23 mouse cellular contexts compared by ENCODE assay signal in genomic region chr9:22665155-22665554, GRCm38 (mm10).
DNase-seq lines count a peak whose midpoint lies in the region; TF ChIP-seq lines count a peak whose summit lies in the region.
"Had no signal": no experiment of that assay in that cellular context is flagged by ENCODE, and none has a peak within 500 bp of the region (broad histone marks: within the 10 kb centered on the region; RNA-seq: fewer than 3 reads in every experiment).

No protein-coding gene starts in this region.

- no peak for TF ChIP-seq CTCF in MEL (IDR thresholded peaks at IDR 0.05 in 2 of 3, conservative IDR thresholded peaks at IDR 0.05 in 1 of 3; ENCODE audit: control insufficient read depth in 1 of 3, insufficient read depth in 1 of 3, low read depth in 2 of 3, low read length in 3 of 3, poor library complexity in 1 of 3, severe bottlenecking in 1 of 3)
- TF ChIP-seq CTCF in lung, adult 2 months (IDR thresholded peaks at IDR 0.05; ENCODE audit: insufficient read depth, low read length) = no peak

- peak; percentile 59 for DNase-seq in 3134 (ENCODE audit: extremely low read depth, insufficient read length, low spot score)
- DNase-seq in 3T3-L1 (ENCODE audit: low read depth, low spot score) = peak; percentile 75
- DNase-seq in MEL (ENCODE audit: low read depth, low spot score) = peak; percentile 44
- peak; percentile 21 for DNase-seq in ZHBTc4 (ENCODE audit: low read depth, low spot score)
- DNase-seq in kidney, adult 9 months = no peak
- DNase-seq in lung, adult 2 months = no peak
- DNase-seq in kidney, postnatal 4 days = no peak
- DNase-seq: adrenal gland, adult 2 months; adrenal gland, postnatal 14 days; cerebellum, adult 11 months; cerebellum, adult 8-10 months; cerebellum, postnatal 10 days; gastrocnemius, postnatal 10 days; gastrocnemius, postnatal 36 days; heart, postnatal 10 days; heart, postnatal 36 days; kidney, adult 2 months had no signal

- 74% methylated on average over 8 of the region's 8 CpGs for WGBS in lung, adult 2 months

- no peaks in the 10 kb centered on the region for H3K27me3 ChIP-seq in MEL (ENCODE audit: control insufficient read depth in 1 of 2, insufficient read depth in 2 of 2, low read length in 2 of 2)
- H3K27me3 ChIP-seq: forebrain, embryonic 13.5 days; heart, embryonic 15.5 days had no signal

- H3K4me1 ChIP-seq in MEL (ENCODE audit: control insufficient read depth in 1 of 2, insufficient read depth in 2 of 2, low read length in 2 of 2) = no peaks in the 10 kb centered on the region
- H3K4me1 ChIP-seq in lung, adult 2 months (ENCODE audit: control insufficient read depth, insufficient read depth, low read length) = no peaks in the 10 kb centered on the region
- H3K4me1 ChIP-seq: forebrain, embryonic 10.5 days; forebrain, embryonic 13.5 days; heart, embryonic 15.5 days; hindbrain, embryonic 10.5 days had no signal

- no peaks in the 10 kb centered on the region for H3K9me3 ChIP-seq in MEL (replicated peaks; ENCODE audit: insufficient read depth, low read length)
- H3K9me3 ChIP-seq: forebrain, embryonic 10.5 days; forebrain, embryonic 13.5 days; heart, embryonic 15.5 days; hindbrain, embryonic 10.5 days had no signal

- no peak overlapping the region for H3K9ac ChIP-seq in MEL (ENCODE audit: control insufficient read depth, low read depth, low read length, poor library complexity, severe bottlenecking)
- H3K9ac ChIP-seq: forebrain, embryonic 13.5 days; heart, embryonic 15.5 days; hindbrain, embryonic 14.5 days had no signal

- H3K27ac ChIP-seq in MEL (ENCODE audit: control insufficient read depth, low read depth, low read length) = no peak overlapping the region
- H3K27ac ChIP-seq: forebrain, embryonic 10.5 days; forebrain, embryonic 13.5 days; heart, embryonic 15.5 days; hindbrain, embryonic 10.5 days; hindbrain, embryonic 14.5 days; hindbrain, postnatal 0 days had no signal

- H3K36me3 ChIP-seq in MEL (ENCODE audit: control insufficient read depth in 1 of 2, insufficient read depth in 2 of 2, low read length in 2 of 2) = no peaks in the 10 kb centered on the region
- H3K36me3 ChIP-seq: forebrain, embryonic 10.5 days; heart, embryonic 15.5 days; hindbrain, embryonic 10.5 days had no signal

- no peak for TF ChIP-seq RAD21 in MEL (IDR thresholded peaks at IDR 0.05; ENCODE audit: low read depth, low read length)

- TF ChIP-seq POLR2A in MEL (IDR thresholded peaks at IDR 0.05; ENCODE audit: control insufficient read depth in 1 of 2, insufficient read depth in 1 of 2, low read depth in 1 of 2, low read length in 2 of 2, poor library complexity in 1 of 2) = no peak
- TF ChIP-seq POLR2A in lung, adult 2 months (IDR thresholded peaks at IDR 0.05; ENCODE audit: borderline replicate concordance, extremely low read depth, low read depth, low read length) = no peak

- no peak overlapping the region for H3K4me3 ChIP-seq in MEL (ENCODE audit: control insufficient read depth in 1 of 2, insufficient read depth in 1 of 2, low read depth in 2 of 2, low read length in 2 of 2)
- H3K4me3 ChIP-seq in lung, adult 2 months (replicated peaks; ENCODE audit: extremely low read depth, low read depth, low read length) = no peak overlapping the region
- H3K4me3 ChIP-seq: forebrain, embryonic 10.5 days; forebrain, embryonic 13.5 days; heart, embryonic 15.5 days; hindbrain, embryonic 10.5 days had no signal

- TF ChIP-seq EP300 in MEL (IDR thresholded peaks at IDR 0.05; ENCODE audit: low read depth in 1 of 2, low read length in 2 of 2) = no peak

- H3K79me2 ChIP-seq in MEL (ENCODE audit: control insufficient read depth, insufficient read depth, low read length, poor library complexity) = no peaks in the 10 kb centered on the region

TF ChIP-seq in MEL, 35 proteins besides CTCF, POLR2A, EP300 and RAD21:
- TF ChIP-seq HCFC1 (IDR thresholded peaks at IDR 0.05; ENCODE audit: low read depth, low read length) (no peak), CHD2 (IDR thresholded peaks at IDR 0.05; ENCODE audit: low read length) (no peak), GATA1 (IDR thresholded peaks at IDR 0.05; ENCODE audit: low read depth, low read length) (no peak), MYC (IDR thresholded peaks at IDR 0.05; ENCODE audit: low read depth, low read length) (no peak), USF2 (IDR thresholded peaks at IDR 0.05; ENCODE audit: borderline replicate concordance in 1 of 2, insufficient read depth in 1 of 2, low read depth in 1 of 2, low read length in 2 of 2) (no peak)

Comparison
In these comparisons a context has a peak if more than half of its experiments do, and no peak if none do; other contexts are left out.
1. DNase-seq: peak in 3134 (single experiment), 3T3-L1 (single experiment), MEL (single experiment) and ZHBTc4 (single experiment); none in kidney, adult 9 months (single experiment), lung, adult 2 months (single experiment) and kidney, postnatal 4 days (0 of 2).